Mouse (Mus musculus) stomach, postnatal 0 days (tissue): ENCODE measurements around the gene Gast.

Experiments
- CTCF ChIP-seq: IDR thresholded peaks from 2 replicates; pipeline ENCODE4 v1.5.1; 2016; ENCODE audit warnings: antibody characterized with exemption, low read depth, mild to moderate bottlenecking, moderate library complexity
- EP300 ChIP-seq: optimal IDR thresholded peaks from 2 replicates; pipeline ENCODE3; 2016; ENCODE audit warnings: antibody characterized with exemption

GRCm38 (mm10) chr11:100379311-100379710 is 45.1 kb downstream of the Gast start:
- no peak for TF ChIP-seq CTCF
- no peak for TF ChIP-seq EP300
